In genomic region chr6:120472455-120473140, GRCm38 (mm10) we compare ENCODE assay signal across 11 mouse cellular contexts. TPM values are rescaled to one million over a fixed set of nuclear protein-coding genes. Genes with fewer than 3 reads are reported as not detected.
DNase-seq lines count a peak whose midpoint lies in the region; ATAC-seq and TF ChIP-seq lines count a peak whose summit lies in the region.
"Had no signal": no experiment of that assay in that cellular context is flagged by ENCODE, and none has a peak within 500 bp of the region (broad histone marks: within the 10 kb centered on the region; RNA-seq: fewer than 3 reads in every experiment).

No protein-coding gene starts in this region.

- 43% methylated on average over 8 of the region's 8 CpGs for WGBS in spleen, adult 2 months
- WGBS in embryonic facial prominence, embryonic 11.5 days = 22% methylated on average over 8 of the region's 8 CpGs
- WGBS in hindbrain, embryonic 16.5 days = 10% methylated on average over 8 of the region's 8 CpGs

- no peak overlapping the region for H3K4me2 ChIP-seq in embryonic facial prominence, embryonic 11.5 days (ENCODE audit: low read depth, low read length)
- no peak overlapping the region for H3K4me2 ChIP-seq in hindbrain, embryonic 16.5 days (ENCODE audit: low read length)
- H3K4me2 ChIP-seq: embryonic facial prominence, embryonic 15.5 days had no signal

- DNase-seq in spleen, adult 2 months (ENCODE audit: low read depth in 1 of 2, low spot score in 2 of 2) = no peak
- no peak for DNase-seq in spleen, postnatal 10 days (ENCODE audit: low spot score in 2 of 2)
- no peak for DNase-seq in embryonic facial prominence, embryonic 11.5 days (ENCODE audit: low spot score)
- peak; percentile 75 for DNase-seq in retina, postnatal 1 day
- no peak for DNase-seq in lung, postnatal 4 days
- no peak for DNase-seq in gastrocnemius, adult 2 months

- TF ChIP-seq CTCF in spleen, adult 2 months (IDR thresholded peaks at IDR 0.05; ENCODE audit: extremely low read depth, insufficient read depth, insufficient read length, insufficient replicate concordance) = no peak
- TF ChIP-seq CTCF in gastrocnemius, adult 2 months (IDR thresholded peaks at IDR 0.05) = no peak

- ATAC-seq in embryonic facial prominence, embryonic 11.5 days (replicated peaks; ENCODE audit: insufficient number of reproducible peaks, low FRiP score, low TSS enrichment, low read depth) = peak; percentile 35
- peak; percentile 34; the same call in 1 of the 2 replicates for ATAC-seq in hindbrain, embryonic 16.5 days
- no peak for ATAC-seq in frontal cortex, adult (ENCODE audit: low TSS enrichment)

- H3K4me3 ChIP-seq in spleen, adult 2 months (ENCODE audit: extremely low read depth, insufficient read depth, insufficient read length) = no peak overlapping the region
- no peak overlapping the region for H3K4me3 ChIP-seq in embryonic facial prominence, embryonic 11.5 days (ENCODE audit: low read depth, low read length)
- no peak overlapping the region for H3K4me3 ChIP-seq in hindbrain, embryonic 16.5 days (ENCODE audit: low read length)
- no peak overlapping the region for H3K4me3 ChIP-seq in gastrocnemius, adult 2 months
- H3K4me3 ChIP-seq: embryonic facial prominence, embryonic 15.5 days had no signal

- no peak overlapping the region for H3K9ac ChIP-seq in embryonic facial prominence, embryonic 11.5 days (replicated peaks; ENCODE audit: low read length)
- H3K9ac ChIP-seq in hindbrain, embryonic 16.5 days (ENCODE audit: low read depth, low read length) = no peak overlapping the region
- H3K9ac ChIP-seq: embryonic facial prominence, embryonic 15.5 days had no signal

- peak overlapping the region; percentile 79 for H3K27ac ChIP-seq in spleen, adult 2 months (ENCODE audit: insufficient read depth, low read length)
- no peak overlapping the region; the same call in 1 of the 2 replicates for H3K27ac ChIP-seq in embryonic facial prominence, embryonic 11.5 days (replicated peaks; ENCODE audit: low read depth, low read length)
- peak overlapping the region; percentile 57 for H3K27ac ChIP-seq in hindbrain, embryonic 16.5 days (ENCODE audit: low read depth, low read length)
- H3K27ac ChIP-seq in gastrocnemius, adult 2 months = no peak overlapping the region

- no peaks in the 10 kb centered on the region for H3K9me3 ChIP-seq in embryonic facial prominence, embryonic 11.5 days (replicated peaks; ENCODE audit: control insufficient read depth, low read length)
- no peaks in the 10 kb centered on the region for H3K9me3 ChIP-seq in hindbrain, embryonic 16.5 days (ENCODE audit: control insufficient read depth, low read length)
- H3K9me3 ChIP-seq: embryonic facial prominence, embryonic 15.5 days; megakaryocyte, embryonic 14.5 days had no signal

- H3K36me3 ChIP-seq in spleen, adult 2 months (ENCODE audit: control insufficient read depth, insufficient read depth, low read length) = peaks cover 25% of the 10 kb centered on the region
- H3K36me3 ChIP-seq in embryonic facial prominence, embryonic 11.5 days (replicated peaks; ENCODE audit: control insufficient read depth, insufficient read depth, low read depth, low read length) = no peaks in the 10 kb centered on the region
- no peaks in the 10 kb centered on the region for H3K36me3 ChIP-seq in hindbrain, embryonic 16.5 days (ENCODE audit: control insufficient read depth, insufficient read depth, low read length)
- H3K36me3 ChIP-seq: embryonic facial prominence, embryonic 15.5 days had no signal

- peaks cover 36% of the 10 kb centered on the region; the same call in 1 of the 2 replicates for H3K4me1 ChIP-seq in spleen, adult 2 months (ENCODE audit: control insufficient read depth, insufficient read depth, insufficient read length)
- H3K4me1 ChIP-seq in embryonic facial prominence, embryonic 11.5 days (ENCODE audit: control insufficient read depth, insufficient read depth, low read length) = no peaks in the 10 kb centered on the region; the same call in 1 of the 2 replicates
- peaks cover 17% of the 10 kb centered on the region for H3K4me1 ChIP-seq in hindbrain, embryonic 16.5 days (ENCODE audit: control insufficient read depth, insufficient read depth, low read depth, low read length)

- no peak for TF ChIP-seq POLR2A in spleen, adult 2 months (IDR thresholded peaks at IDR 0.05; ENCODE audit: low read depth, low read length)

- intact Hi-C loops in gastrocnemius, adult 2 months (cut with DNase I) = no loop called here

- H3K27me3 ChIP-seq in spleen, adult 2 months (ENCODE audit: control insufficient read depth, insufficient read depth, low read length) = no peaks in the 10 kb centered on the region
- no peaks in the 10 kb centered on the region for H3K27me3 ChIP-seq in embryonic facial prominence, embryonic 11.5 days (ENCODE audit: control insufficient read depth, insufficient read depth, low read length)
- no peaks in the 10 kb centered on the region for H3K27me3 ChIP-seq in hindbrain, embryonic 16.5 days (replicated peaks; ENCODE audit: control insufficient read depth, insufficient read depth, low read length)
- H3K27me3 ChIP-seq: embryonic facial prominence, embryonic 15.5 days had no signal

RNA-seq across cellular contexts. Expression of gene Il17ra, which starts 9.6 kb away (rescaled TPM):
- 93.1 and 98.3 TPM in 2 replicates for polyA plus RNA-seq in spleen, adult 2 months (2012; rRNA removed)
- 1.9 and 2.0 TPM in 2 replicates for polyA plus RNA-seq in embryonic facial prominence, embryonic 11.5 days (2014; fragmentation: Nextera tagmentation; extraction: Ambion mirVana)
- polyA plus RNA-seq in hindbrain, embryonic 16.5 days (2015; fragmentation: Nextera tagmentation; extraction: Ambion mirVana) = 4.9 and 6.1 TPM in 2 replicates
- 1 to 10 TPM in 1 of 2 experiments, under 1 TPM in 1; 0.99 to 2.0 TPM for total RNA-seq in gastrocnemius, adult 2 months (2021)

RNA-seq across cellular contexts. Expression of gene Tmem121b, which starts 21.0 kb away (rescaled TPM):
- 0.14 and 0.59 TPM in 2 replicates for polyA plus RNA-seq in spleen, adult 2 months (2012; rRNA removed)
- 0.38 and 0.41 TPM in 2 replicates for polyA plus RNA-seq in embryonic facial prominence, embryonic 11.5 days (2014; fragmentation: Nextera tagmentation; extraction: Ambion mirVana)
- 2.6 and 2.7 TPM in 2 replicates for polyA plus RNA-seq in hindbrain, embryonic 16.5 days (2015; fragmentation: Nextera tagmentation; extraction: Ambion mirVana)
- not detected for total RNA-seq in gastrocnemius, adult 2 months (2021)
- total RNA-seq: granulocyte monocyte progenitor cell, adult 5-6 weeks had no signal

RNA-seq across cellular contexts. Expression of gene Hdhd5, which starts 58.5 kb away (rescaled TPM):
- 25.2 and 25.3 TPM in 2 replicates for polyA plus RNA-seq in spleen, adult 2 months (2012; rRNA removed)
- 13.3 and 14.2 TPM in 2 replicates for polyA plus RNA-seq in embryonic facial prominence, embryonic 11.5 days (2014; fragmentation: Nextera tagmentation; extraction: Ambion mirVana)
- polyA plus RNA-seq in hindbrain, embryonic 16.5 days (2015; fragmentation: Nextera tagmentation; extraction: Ambion mirVana) = 16.1 and 16.6 TPM in 2 replicates
- total RNA-seq in gastrocnemius, adult 2 months (2021) = 10 to 100 TPM; 19.4 to 28.5 TPM

Comparison
In these comparisons a context has a peak if more than half of its experiments do, and no peak if none do; other contexts are left out.
1. H3K27ac ChIP-seq: peak in spleen, adult 2 months (single experiment) and hindbrain, embryonic 16.5 days (single experiment); none in embryonic facial prominence, embryonic 11.5 days (single experiment) and gastrocnemius, adult 2 months (single experiment).
2. RNA of gene Il17ra, which starts 9.6 kb away (polyA plus RNA-seq): 93.1 to 98.3 TPM in spleen, adult 2 months; 4.9 to 6.1 TPM in hindbrain, embryonic 16.5 days and 1.9 to 2.0 TPM in embryonic facial prominence, embryonic 11.5 days; every median in the first group is over 10 times any median in the second.